Mouse (Mus musculus) forebrain, postnatal 0 days (tissue): Measurements from ENCODE around the gene Ttc23l. TPM values are rescaled to one million over a fixed set of nuclear protein-coding genes. Genes with fewer than 3 reads are reported as not detected.

Experiments used
- ATAC-seq: fragments of 200-750 bp; cut with Nextera tagmentation; 2 replicates; pipeline ENCODE4 v1.8.0; 2017; ENCODE audit warnings: mild to moderate bottlenecking, moderate library complexity
- DNase-seq: peaks from one replicate; pipeline ENCODE4 v3.0.0-alpha.2; 2015
- H3K27ac ChIP-seq: fragments of 300-500 bp; sonication (generic); 2 replicates; pipeline ENCODE4 v1.5.1; 2014; ENCODE audit warnings: low read depth, mild to moderate bottlenecking, antibody characterized with exemption, low read length, moderate library complexity, mixed read lengths
- H3K27me3 ChIP-seq: fragments of 300-500 bp; sonication (generic); 2 replicates; pipeline ENCODE4 v1.6.1; 2014; ENCODE audit warnings: mild to moderate bottlenecking, low read length, mixed read lengths; ENCODE audit not compliant: insufficient read depth
- H3K36me3 ChIP-seq: fragments of 300-500 bp; sonication (generic); 2 replicates; pipeline ENCODE4 v1.6.1; 2014; ENCODE audit warnings: mild to moderate bottlenecking, moderate library complexity; ENCODE audit not compliant: insufficient read depth
- H3K4me1 ChIP-seq: fragments of 300-500 bp; sonication (generic); 2 replicates; pipeline ENCODE4 v1.6.1; 2014; ENCODE audit warnings: antibody characterized with exemption; ENCODE audit not compliant: insufficient read depth
- H3K4me2 ChIP-seq: fragments of 300-500 bp; sonication (generic); 2 replicates; pipeline ENCODE4 v1.6.1; 2014; ENCODE audit warnings: low read depth, mild to moderate bottlenecking, moderate library complexity
- H3K4me3 ChIP-seq: fragments of 300-500 bp; sonication (generic); 2 replicates; pipeline ENCODE4 v1.5.1; 2014; ENCODE audit warnings: low read depth, low read length, mixed read lengths
- H3K9ac ChIP-seq: fragments of 300-500 bp; sonication (generic); 2 replicates; pipeline ENCODE4 v1.6.1; 2014; ENCODE audit warnings: mild to moderate bottlenecking
- H3K9me3 ChIP-seq: fragments of 300-500 bp; sonication (generic); 2 replicates; pipeline ENCODE4 v1.6.1; 2016; ENCODE audit warnings: low read length
- CTCF ChIP-seq: sonication (generic); IDR thresholded peaks from 2 replicates; pipeline ENCODE4 v1.5.1; 2016; ENCODE audit warnings: antibody characterized with exemption, control low read depth, low read depth
- WGBS: fragments of 180-500 bp; shearing (Covaris S2); extraction: QIAGEN DNeasy Blood & Tissue Kit; methylation state at CpG from one replicate; pipeline ENCODE4 v1.1.7; 2014; 5-methylcytosine and 5-hydroxymethylcytosine counted together
- polyA plus RNA-seq: library from polyadenylated mRNA; unstranded; fragments of >200 nt; fragmentation: Nextera tagmentation; extraction: Ambion mirVana; gene quantifications from 2 replicates; pipeline ENCODE4 v1.2.1, GENCODE M21; 2015
- total RNA-seq: library from RNA; depleted of rRNA; stranded (reverse); fragments of >200 nt; gene quantifications from 2 replicates; pipeline ENCODE4 v1.2.3, GENCODE M21; 2014; rRNA removed

Ttc23l gene
- total and polyA plus RNA-seq, 2 experiments from 2014 or later, result not detected

DNA sequence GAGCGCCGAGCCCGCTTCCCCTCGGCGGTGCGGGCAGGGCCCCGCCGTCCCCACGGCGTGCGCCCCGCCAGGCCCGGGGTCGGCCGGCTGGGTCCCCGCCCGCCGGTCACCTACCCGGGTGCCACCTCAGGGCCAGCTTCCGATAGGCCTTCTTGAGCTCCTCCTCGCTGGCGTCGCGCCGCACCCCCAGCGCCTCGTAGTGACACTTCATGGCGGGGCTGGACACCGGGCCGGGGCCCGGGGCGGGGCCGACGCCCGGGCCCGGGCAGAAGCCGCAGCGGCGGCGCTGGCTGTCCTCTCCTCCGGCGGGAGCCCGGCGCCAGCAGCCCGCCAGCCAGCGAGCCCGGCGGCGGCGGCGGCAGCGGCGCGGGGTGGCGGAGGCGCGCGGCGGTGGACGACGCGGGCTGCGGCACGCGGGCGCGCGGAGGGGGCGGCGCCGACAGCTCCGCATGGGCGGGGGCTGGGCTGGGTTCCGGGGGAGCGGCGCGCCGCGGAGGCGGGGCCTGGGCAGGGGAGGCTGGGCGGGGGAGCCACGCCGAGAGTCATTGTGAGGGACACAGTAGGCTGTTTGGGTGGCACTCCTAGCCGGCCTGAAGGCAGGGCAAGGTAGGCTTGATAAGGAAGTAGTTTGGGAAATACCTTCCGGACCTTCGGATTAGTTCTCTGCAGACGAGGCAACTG is 88.2 kb downstream of the Ttc23l start, which contains the start of gene Dnajc21:
Gene Dnajc21 (minus strand): TSS at position 366 of the 681 bp plus-strand sequence.
- Histone ChIP-seq H3K9ac (peak within 1 kb of the TSS; percentile 79), H3K9me3 (no peaks in the 10 kb centered on the region), H3K4me2 (peak within 1 kb of the TSS; percentile 76), H3K27ac (peak within 1 kb of the TSS; percentile 83), H3K4me1 (0 out of 2 replicates have a peak, but pooled peaks cover 4% of the 10 kb centered on the region), H3K27me3 (no peaks in the 10 kb centered on the region), H3K4me3 (peak within 1 kb of the TSS; percentile 92), H3K36me3 (peaks cover 3% of the 10 kb centered on the region)
- under 1% methylated on average over 67 of the region's 87 CpGs for WGBS
- TF ChIP-seq CTCF, result no peak
- ATAC-seq (peak; percentile 97), DNase-seq (peak; percentile 86)

DNA sequence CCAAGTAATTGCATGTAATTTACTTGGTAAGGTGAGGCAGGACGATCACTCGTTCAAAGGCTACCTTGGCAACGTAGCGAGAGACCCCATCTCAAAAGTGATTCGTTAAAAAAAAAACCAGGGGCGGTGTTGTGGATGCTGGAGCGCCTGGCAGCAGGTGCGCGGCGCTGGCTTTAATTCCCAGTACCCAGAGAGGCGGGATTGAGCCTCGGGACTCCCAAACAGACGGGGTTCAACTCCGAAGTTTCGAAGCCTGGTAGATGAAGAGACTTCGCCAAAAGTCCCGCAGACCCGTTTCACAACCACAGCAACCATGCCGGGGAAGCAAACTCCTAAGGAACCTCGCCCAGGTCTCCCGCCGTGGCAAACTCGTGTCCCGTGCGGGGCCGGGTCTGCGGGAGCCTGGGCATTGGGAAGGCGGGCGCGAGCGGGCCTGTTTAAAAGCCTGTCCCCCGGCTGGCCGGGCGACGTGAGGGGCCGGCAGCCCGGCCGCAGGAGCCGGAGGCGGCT is 88.8 kb downstream of the Ttc23l start:
- DNase-seq (peak; percentile 42), ATAC-seq (no peak; the same call in none of the 2 replicates)
- Histone ChIP-seq H3K4me2 (peak overlapping the region; percentile 76), H3K27me3 (no peaks in the 10 kb centered on the region), H3K27ac (peak overlapping the region; percentile 83), H3K36me3 (no peaks in the 10 kb centered on the region; the same call in 1 of the 2 replicates), H3K9ac (peak overlapping the region; percentile 79), H3K4me1 (0 out of 2 replicates have a peak, but pooled peaks cover 4% of the 10 kb centered on the region), H3K9me3 (no peaks in the 10 kb centered on the region), H3K4me3 (peak overlapping the region; percentile 92)
- TF ChIP-seq CTCF, result no peak
- under 1% methylated on average over 40 of the region's 40 CpGs for WGBS

DNA sequence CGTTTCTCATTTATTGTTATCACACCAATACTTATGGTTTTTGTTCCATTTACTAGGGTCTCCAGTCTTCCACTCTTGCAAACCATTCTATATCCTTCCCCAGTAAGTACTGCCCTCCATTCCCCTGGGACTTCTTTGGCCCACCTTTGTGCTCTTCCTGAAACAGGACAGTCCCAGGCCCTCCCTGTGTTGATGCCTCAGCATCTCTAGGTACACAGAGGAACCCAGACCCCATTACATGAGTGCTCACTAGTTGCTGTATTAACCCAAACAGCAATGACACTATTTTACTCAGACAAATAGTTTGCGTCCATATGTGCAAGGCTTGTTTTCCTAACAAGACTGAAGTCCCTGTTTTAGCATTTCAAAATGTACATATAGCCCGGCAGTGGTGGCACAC is 89.7 kb downstream of the Ttc23l start:
- TF ChIP-seq CTCF, result no peak
- 81% methylated on average over 3 of the region's 3 CpGs for WGBS
- no peaks in the 10 kb centered on the region for H3K9me3 ChIP-seq
- H3K27ac ChIP-seq, result no peak overlapping the region
- no peaks in the 10 kb centered on the region for H3K36me3 ChIP-seq
- no peak overlapping the region for H3K4me3 ChIP-seq
- H3K4me2 ChIP-seq, result no peak overlapping the region; the same call in 1 of the 2 replicates
- ATAC-seq (no peak), DNase-seq (no peak)
- no peaks in the 10 kb centered on the region for H3K27me3 ChIP-seq
- H3K9ac ChIP-seq, result no peak overlapping the region
- 0 out of 2 replicates have a peak, but pooled peaks cover 4% of the 10 kb centered on the region for H3K4me1 ChIP-seq

DNA sequence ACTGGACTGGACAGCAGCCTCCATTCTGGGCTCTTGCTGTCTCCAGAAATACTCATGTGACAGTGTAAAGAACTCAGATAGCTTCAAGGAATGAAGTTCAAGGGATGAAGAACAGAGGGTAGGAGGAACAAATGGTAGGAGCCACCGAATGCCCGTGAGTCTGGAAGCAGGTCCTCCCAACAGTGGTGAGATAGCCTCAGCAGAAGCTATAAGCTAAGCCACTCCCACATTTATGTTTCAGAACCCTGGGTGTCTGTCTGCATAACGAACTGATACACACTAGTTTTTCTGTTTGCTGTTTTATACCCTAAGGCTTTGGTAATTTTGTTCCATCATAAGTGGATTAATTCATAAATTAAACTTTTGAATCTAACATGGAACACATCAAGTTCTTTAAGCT is 93.8 kb downstream of the Ttc23l start:
- DNase-seq (no peak), ATAC-seq (no peak)
- no peak overlapping the region for H3K27ac ChIP-seq
- 97% methylated on average over 3 of the region's 3 CpGs for WGBS
- no peaks in the 10 kb centered on the region for H3K9me3 ChIP-seq
- no peak overlapping the region for H3K9ac ChIP-seq
- H3K4me3 ChIP-seq, result no peak overlapping the region
- no peaks in the 10 kb centered on the region for H3K27me3 ChIP-seq
- no peak overlapping the region for H3K4me2 ChIP-seq
- 0 out of 2 replicates have a peak, but pooled peaks cover 4% of the 10 kb centered on the region for H3K4me1 ChIP-seq
- H3K36me3 ChIP-seq, result peaks cover 24% of the 10 kb centered on the region
- no peak for TF ChIP-seq CTCF

DNA sequence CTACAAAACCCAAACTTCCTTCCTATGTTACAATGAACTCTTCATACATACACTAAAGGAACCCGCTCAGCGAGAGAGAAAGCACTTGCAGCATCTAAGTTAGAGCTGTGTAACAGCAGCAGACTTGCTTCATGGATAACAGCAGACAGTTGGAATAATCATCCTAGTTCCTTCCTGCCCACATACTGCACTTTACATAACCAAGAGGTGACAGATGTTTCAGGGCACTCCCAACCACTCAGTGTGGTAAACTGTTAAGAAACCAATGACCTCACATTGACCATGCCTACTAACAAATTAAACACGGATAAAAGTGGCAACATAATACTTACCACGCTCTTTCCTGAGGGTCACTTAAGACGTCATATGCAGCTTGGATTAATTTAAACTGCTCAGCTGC is 94.9 kb downstream of the Ttc23l start:
- no peaks in the 10 kb centered on the region for H3K27me3 ChIP-seq
- ATAC-seq (no peak), DNase-seq (no peak)
- no peak overlapping the region for H3K4me2 ChIP-seq
- H3K4me3 ChIP-seq, result no peak overlapping the region
- no peaks in the 10 kb centered on the region for H3K4me1 ChIP-seq
- H3K27ac ChIP-seq, result no peak overlapping the region
- 87% methylated on average over 5 of the region's 5 CpGs for WGBS
- H3K9ac ChIP-seq, result no peak overlapping the region
- H3K9me3 ChIP-seq, result no peaks in the 10 kb centered on the region
- H3K36me3 ChIP-seq, result peaks cover 31% of the 10 kb centered on the region
- no peak for TF ChIP-seq CTCF

DNA sequence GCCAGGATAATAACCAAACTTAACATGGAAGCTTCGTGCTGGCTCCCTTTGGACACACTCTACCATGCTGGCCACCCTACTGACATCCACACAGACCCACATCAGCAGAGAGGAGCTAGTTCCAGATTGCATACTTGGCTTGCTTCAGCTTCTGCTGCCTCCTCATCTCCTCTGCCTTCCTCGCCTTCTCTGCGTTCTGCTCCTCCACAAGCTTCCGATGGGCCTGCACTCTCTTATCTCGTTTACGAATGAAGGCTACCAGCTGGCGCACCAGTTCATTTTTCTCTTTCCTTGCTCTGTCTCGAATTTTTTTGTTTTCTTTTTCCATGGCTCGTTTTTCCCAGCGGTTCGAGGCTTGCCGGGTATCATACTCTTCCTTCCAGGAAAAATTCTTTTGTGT is 97.5 kb downstream of the Ttc23l start:
- no peak overlapping the region for H3K4me2 ChIP-seq
- H3K27me3 ChIP-seq, result no peaks in the 10 kb centered on the region
- no peak overlapping the region for H3K9ac ChIP-seq
- H3K4me3 ChIP-seq, result no peak overlapping the region
- no peaks in the 10 kb centered on the region for H3K9me3 ChIP-seq
- no peaks in the 10 kb centered on the region for H3K4me1 ChIP-seq
- H3K36me3 ChIP-seq, result peaks cover 44% of the 10 kb centered on the region
- WGBS, result 89% methylated on average over 12 of the region's 12 CpGs
- no peak for ATAC-seq
- no peak overlapping the region for H3K27ac ChIP-seq
- TF ChIP-seq CTCF, result no peak
- no peak for DNase-seq

Other genes with a start within 250 kb of the Ttc23l start
- gene Gm21973, start 233.3 kb downstream of the Ttc23l start, total RNA-seq, result not detected in 2 replicates
- gene Gm21973, start 233.3 kb downstream of the Ttc23l start, polyA plus RNA-seq, result not detected in 2 replicates
- gene Agxt2, start 200.1 kb downstream of the Ttc23l start, total RNA-seq, result not detected in 2 replicates
- not detected in 2 replicates for gene Agxt2, start 200.1 kb downstream of the Ttc23l start, polyA plus RNA-seq
- gene Dnajc21, start 88.2 kb downstream of the Ttc23l start, total RNA-seq, result 10.5 and 13.8 TPM in 2 replicates
- 8.1 and 10.3 TPM in 2 replicates for gene Dnajc21, start 88.2 kb downstream of the Ttc23l start, polyA plus RNA-seq
- 9.5 and 9.9 TPM in 2 replicates for gene Brix1, start 72.7 kb downstream of the Ttc23l start, total RNA-seq
- gene Brix1, start 72.7 kb downstream of the Ttc23l start, polyA plus RNA-seq, result 64.8 and 66.4 TPM in 2 replicates
- gene Rad1, start 72.7 kb downstream of the Ttc23l start, total RNA-seq, result 22.0 and 23.3 TPM in 2 replicates
- 15.6 and 18.7 TPM in 2 replicates for gene Rad1, start 72.7 kb downstream of the Ttc23l start, polyA plus RNA-seq
- gene Rai14, start 156.0 kb upstream of the Ttc23l start, total RNA-seq, result 11.7 and 12.7 TPM in 2 replicates
- gene Rai14, start 156.0 kb upstream of the Ttc23l start, polyA plus RNA-seq, result 5.2 and 5.5 TPM in 2 replicates